Mouse (Mus musculus): ENCODE measurements around the gene Ric1. TPM values are rescaled to one million over a fixed set of nuclear protein-coding genes. Genes with fewer than 3 reads are reported as not detected.

Gene Ric1
- total RNA-seq, 1 experiment = 30.7 TPM

- in situ Hi-C loops (cut with MboI; ENCODE audit: low sequenced_read_pairs in 2 of 2, unreplicated experiment in 2 of 2) = no loop called here
Measured at GRCm38 (mm10) chr19:29562166-29562565, 40.1 kb downstream of the Ric1 start.

GRCm38 (mm10) chr19:29562603-29563002 is 40.5 kb downstream of the Ric1 start:
- Histone ChIP-seq H3K27ac (ENCODE audit: insufficient read depth, low read depth, low read length, poor library complexity, severe bottlenecking) (no peak overlapping the region), H3K9me3 (ENCODE audit: control insufficient read depth, insufficient read depth, low read depth, low read length) (no peaks in the 10 kb centered on the region), H3K9ac (ENCODE audit: insufficient read depth, low read depth, low read length, poor library complexity, severe bottlenecking) (no peak overlapping the region), H3K4me3 (ENCODE audit: insufficient read depth in 1 of 2, low read depth in 1 of 2, low read length in 2 of 2, poor library complexity in 1 of 2, severe bottlenecking in 1 of 2) (no peak overlapping the region), H3K4me1 (ENCODE audit: control insufficient read depth in 2 of 2, insufficient read depth in 2 of 2, low read length in 2 of 2, poor library complexity in 1 of 2) (no peaks in the 10 kb centered on the region), H3K36me3 (ENCODE audit: control insufficient read depth, insufficient read depth, low read length, poor library complexity, severe bottlenecking) (no peaks in the 10 kb centered on the region)
- DNase-seq (ENCODE audit: low read depth, low spot score) = no peak
- in situ Hi-C loops (cut with MboI; ENCODE audit: low sequenced_read_pairs in 2 of 2, unreplicated experiment in 2 of 2) = no loop called here
- TF ChIP-seq MAFK (IDR thresholded peaks at IDR 0.05; ENCODE audit: insufficient read depth, low read depth, low read length) (no peak), ZC3H11A (IDR thresholded peaks at IDR 0.05; ENCODE audit: borderline replicate concordance, low read depth, low read length) (no peak), CHD2 (IDR thresholded peaks at IDR 0.05; ENCODE audit: low read depth, low read length) (no peak), HCFC1 (IDR thresholded peaks at IDR 0.05; ENCODE audit: borderline replicate concordance, insufficient read depth, low read length) (no peak), ZNF384 (IDR thresholded peaks at IDR 0.05; ENCODE audit: low read depth, low read length) (no peak)

More at GRCm38 (mm10) chr19:29562166-29562565, 40.1 kb downstream of the Ric1 start:
- no peak overlapping the region for H3K4me3 ChIP-seq (ENCODE audit: insufficient read depth in 1 of 2, low read depth in 1 of 2, low read length in 2 of 2, poor library complexity in 1 of 2, severe bottlenecking in 1 of 2)
- H3K36me3 ChIP-seq (ENCODE audit: control insufficient read depth, insufficient read depth, low read length, poor library complexity, severe bottlenecking) = no peaks in the 10 kb centered on the region
- no peaks in the 10 kb centered on the region for H3K9me3 ChIP-seq (ENCODE audit: control insufficient read depth, insufficient read depth, low read depth, low read length)
- no peak overlapping the region for H3K9ac ChIP-seq (ENCODE audit: insufficient read depth, low read depth, low read length, poor library complexity, severe bottlenecking)
- no peak for DNase-seq (ENCODE audit: low read depth, low spot score)
- TF ChIP-seq ZNF384 (IDR thresholded peaks at IDR 0.05; ENCODE audit: low read depth, low read length) = no peak
- TF ChIP-seq HCFC1 (IDR thresholded peaks at IDR 0.05; ENCODE audit: borderline replicate concordance, insufficient read depth, low read length) = no peak
- no peak for TF ChIP-seq ZC3H11A (IDR thresholded peaks at IDR 0.05; ENCODE audit: borderline replicate concordance, low read depth, low read length)
- no peak for TF ChIP-seq MAFK (IDR thresholded peaks at IDR 0.05; ENCODE audit: insufficient read depth, low read depth, low read length)
- TF ChIP-seq CHD2 (IDR thresholded peaks at IDR 0.05; ENCODE audit: low read depth, low read length) = no peak
- H3K27ac ChIP-seq (ENCODE audit: insufficient read depth, low read depth, low read length, poor library complexity, severe bottlenecking) = no peak overlapping the region
- H3K4me1 ChIP-seq (ENCODE audit: control insufficient read depth in 2 of 2, insufficient read depth in 2 of 2, low read length in 2 of 2, poor library complexity in 1 of 2) = no peaks in the 10 kb centered on the region

GRCm38 (mm10) chr19:29563258-29563779 is 41.2 kb downstream of the Ric1 start:
- no peaks in the 10 kb centered on the region for H3K4me1 ChIP-seq (ENCODE audit: control insufficient read depth in 2 of 2, insufficient read depth in 2 of 2, low read length in 2 of 2, poor library complexity in 1 of 2)
- DNase-seq (ENCODE audit: low read depth, low spot score) = peak; percentile 39
- TF ChIP-seq MAFK (IDR thresholded peaks at IDR 0.05; ENCODE audit: insufficient read depth, low read depth, low read length) (no peak), ZC3H11A (IDR thresholded peaks at IDR 0.05; ENCODE audit: borderline replicate concordance, low read depth, low read length) (no peak), ZNF384 (IDR thresholded peaks at IDR 0.05; ENCODE audit: low read depth, low read length) (no peak), CHD2 (IDR thresholded peaks at IDR 0.05; ENCODE audit: low read depth, low read length) (no peak), HCFC1 (IDR thresholded peaks at IDR 0.05; ENCODE audit: borderline replicate concordance, insufficient read depth, low read length) (no peak)
- H3K9ac ChIP-seq (ENCODE audit: insufficient read depth, low read depth, low read length, poor library complexity, severe bottlenecking) = no peak overlapping the region
- no peak overlapping the region for H3K4me3 ChIP-seq (ENCODE audit: insufficient read depth in 1 of 2, low read depth in 1 of 2, low read length in 2 of 2, poor library complexity in 1 of 2, severe bottlenecking in 1 of 2)
- H3K36me3 ChIP-seq (ENCODE audit: control insufficient read depth, insufficient read depth, low read length, poor library complexity, severe bottlenecking) = no peaks in the 10 kb centered on the region
- in situ Hi-C loops (cut with MboI; ENCODE audit: low sequenced_read_pairs in 2 of 2, unreplicated experiment in 2 of 2) = no loop called here
- H3K27ac ChIP-seq (ENCODE audit: insufficient read depth, low read depth, low read length, poor library complexity, severe bottlenecking) = no peak overlapping the region
- H3K9me3 ChIP-seq (ENCODE audit: control insufficient read depth, insufficient read depth, low read depth, low read length) = no peaks in the 10 kb centered on the region

GRCm38 (mm10) chr19:29566512-29566911 is 44.4 kb downstream of the Ric1 start:
- DNase-seq (ENCODE audit: low read depth, low spot score) = no peak
- peaks cover 4% of the 10 kb centered on the region; the same call in 1 of the 2 replicates for H3K36me3 ChIP-seq (ENCODE audit: control insufficient read depth, insufficient read depth, low read length, poor library complexity, severe bottlenecking)
- H3K9me3 ChIP-seq (ENCODE audit: control insufficient read depth, insufficient read depth, low read depth, low read length) = no peaks in the 10 kb centered on the region
- TF ChIP-seq HCFC1 (IDR thresholded peaks at IDR 0.05; ENCODE audit: borderline replicate concordance, insufficient read depth, low read length) (no peak), CHD2 (IDR thresholded peaks at IDR 0.05; ENCODE audit: low read depth, low read length) (no peak), ZNF384 (IDR thresholded peaks at IDR 0.05; ENCODE audit: low read depth, low read length) (no peak), ZC3H11A (IDR thresholded peaks at IDR 0.05; ENCODE audit: borderline replicate concordance, low read depth, low read length) (no peak)
- no peak overlapping the region for H3K4me3 ChIP-seq (ENCODE audit: insufficient read depth in 1 of 2, low read depth in 1 of 2, low read length in 2 of 2, poor library complexity in 1 of 2, severe bottlenecking in 1 of 2)
- no peak overlapping the region for H3K27ac ChIP-seq (ENCODE audit: insufficient read depth, low read depth, low read length, poor library complexity, severe bottlenecking)
- no peaks in the 10 kb centered on the region for H3K4me1 ChIP-seq (ENCODE audit: control insufficient read depth in 2 of 2, insufficient read depth in 2 of 2, low read length in 2 of 2, poor library complexity in 1 of 2)
- H3K9ac ChIP-seq (ENCODE audit: insufficient read depth, low read depth, low read length, poor library complexity, severe bottlenecking) = no peak overlapping the region
- in situ Hi-C loops (cut with MboI; ENCODE audit: low sequenced_read_pairs in 2 of 2, unreplicated experiment in 2 of 2) = no loop called here

GRCm38 (mm10) chr19:29582439-29582838 is 60.4 kb downstream of the Ric1 start:
- no peak overlapping the region for H3K4me3 ChIP-seq (ENCODE audit: insufficient read depth in 1 of 2, low read depth in 1 of 2, low read length in 2 of 2, poor library complexity in 1 of 2, severe bottlenecking in 1 of 2)
- DNase-seq (ENCODE audit: low read depth, low spot score) = no peak
- no peaks in the 10 kb centered on the region; the same call in none of the 2 replicates for H3K36me3 ChIP-seq (ENCODE audit: control insufficient read depth, insufficient read depth, low read length, poor library complexity, severe bottlenecking)
- H3K9me3 ChIP-seq (ENCODE audit: control insufficient read depth, insufficient read depth, low read depth, low read length) = no peaks in the 10 kb centered on the region
- no peak for TF ChIP-seq ZNF384 (IDR thresholded peaks at IDR 0.05; ENCODE audit: low read depth, low read length)
- TF ChIP-seq CHD2 (IDR thresholded peaks at IDR 0.05; ENCODE audit: low read depth, low read length) = no peak
- no peak for TF ChIP-seq ZC3H11A (IDR thresholded peaks at IDR 0.05; ENCODE audit: borderline replicate concordance, low read depth, low read length)
- no peak for TF ChIP-seq HCFC1 (IDR thresholded peaks at IDR 0.05; ENCODE audit: borderline replicate concordance, insufficient read depth, low read length)
- TF ChIP-seq MAFK (IDR thresholded peaks at IDR 0.05; ENCODE audit: insufficient read depth, low read depth, low read length) = no peak
- no peak overlapping the region for H3K9ac ChIP-seq (ENCODE audit: insufficient read depth, low read depth, low read length, poor library complexity, severe bottlenecking)
- in situ Hi-C loops (cut with MboI; ENCODE audit: low sequenced_read_pairs in 2 of 2, unreplicated experiment in 2 of 2) = no loop called here
- H3K4me1 ChIP-seq (ENCODE audit: control insufficient read depth in 2 of 2, insufficient read depth in 2 of 2, low read length in 2 of 2, poor library complexity in 1 of 2) = no peaks in the 10 kb centered on the region
- H3K27ac ChIP-seq (ENCODE audit: insufficient read depth, low read depth, low read length, poor library complexity, severe bottlenecking) = no peak overlapping the region

Data from ES-E14 (cell line).